Comparison of ENCODE assay signal across 19 mouse cellular contexts in genomic region chr2:118066065-118066770, GRCm38 (mm10). TPM values are rescaled to one million over a fixed set of nuclear protein-coding genes. Genes with fewer than 3 reads are reported as not detected.
DNase-seq lines count a peak whose midpoint lies in the region; ATAC-seq lines count a peak whose summit lies in the region.
"Had no signal": no experiment of that assay in that cellular context is flagged by ENCODE, and none has a peak within 500 bp of the region (broad histone marks: within the 10 kb centered on the region; RNA-seq: fewer than 3 reads in every experiment).

No protein-coding gene starts in this region.

- no peaks in the 10 kb centered on the region for H3K4me1 ChIP-seq in liver, embryonic 15.5 days (replicated peaks)
- H3K4me1 ChIP-seq in midbrain, embryonic 16.5 days (ENCODE audit: control insufficient read depth, insufficient read depth, low read length) = no peaks in the 10 kb centered on the region
- H3K4me1 ChIP-seq: embryonic facial prominence, embryonic 15.5 days; forebrain, embryonic 13.5 days; hindbrain, embryonic 15.5 days had no signal

- WGBS in liver, embryonic 15.5 days (ENCODE audit: insufficient replicate concordance) = 13% methylated on average over 8 of the region's 8 CpGs
- WGBS in midbrain, embryonic 16.5 days = 80% methylated on average over 8 of the region's 8 CpGs

- DNase-seq in 416B (ENCODE audit: low read depth) = peak; percentile 27
- peak; percentile 51 for DNase-seq in R1 (ENCODE audit: low read depth, low spot score)
- peak; percentile 19 for DNase-seq in forelimb bud, embryonic 11.5 days (ENCODE audit: low read depth, low spot score)
- DNase-seq in cerebellum, adult 9-10 months = no peak
- DNase-seq in heart, adult 8-10 months (ENCODE audit: low spot score) = no peak
- DNase-seq in right cerebral cortex, adult 2 months (ENCODE audit: low spot score in 2 of 2) = no peak
- DNase-seq: cerebellum, adult 18-20 months; heart, adult 18-20 months; lung, postnatal 14 days; midbrain, embryonic 14.5 days; right cerebral cortex, adult 18-20 months; thymus, postnatal 14 days had no signal

- no peaks in the 10 kb centered on the region for H3K9me3 ChIP-seq in liver, embryonic 15.5 days (replicated peaks)
- H3K9me3 ChIP-seq in midbrain, embryonic 16.5 days (replicated peaks; ENCODE audit: control insufficient read depth, low read length, poor library complexity, severe bottlenecking) = no peaks in the 10 kb centered on the region
- H3K9me3 ChIP-seq: embryonic facial prominence, embryonic 15.5 days; forebrain, embryonic 13.5 days; hindbrain, embryonic 15.5 days had no signal

- no peak overlapping the region for H3K9ac ChIP-seq in liver, embryonic 15.5 days
- H3K9ac ChIP-seq in midbrain, embryonic 16.5 days (ENCODE audit: low read depth, low read length) = no peak overlapping the region
- H3K9ac ChIP-seq: embryonic facial prominence, embryonic 15.5 days; forebrain, embryonic 13.5 days; hindbrain, embryonic 15.5 days had no signal

- H3K4me2 ChIP-seq in liver, embryonic 15.5 days = no peak overlapping the region
- H3K4me2 ChIP-seq in midbrain, embryonic 16.5 days (ENCODE audit: low read length) = no peak overlapping the region
- H3K4me2 ChIP-seq: embryonic facial prominence, embryonic 15.5 days; forebrain, embryonic 13.5 days; hindbrain, embryonic 15.5 days had no signal

- ATAC-seq in liver, embryonic 15.5 days (ENCODE audit: insufficient read depth) = peak; percentile 40; the same call in 1 of the 2 replicates
- no peak for ATAC-seq in midbrain, embryonic 16.5 days
- ATAC-seq: forebrain, embryonic 13.5 days; intestine, postnatal 0 days had no signal

- H3K4me3 ChIP-seq in liver, embryonic 15.5 days (replicated peaks) = no peak overlapping the region
- H3K4me3 ChIP-seq in midbrain, embryonic 16.5 days (ENCODE audit: low read depth, low read length) = no peak overlapping the region
- H3K4me3 ChIP-seq: embryonic facial prominence, embryonic 15.5 days; forebrain, embryonic 13.5 days; hindbrain, embryonic 15.5 days had no signal

- H3K27me3 ChIP-seq in liver, embryonic 15.5 days = no peaks in the 10 kb centered on the region
- H3K27me3 ChIP-seq in midbrain, embryonic 16.5 days (ENCODE audit: control insufficient read depth, insufficient read depth, low read depth, low read length) = no peaks in the 10 kb centered on the region
- H3K27me3 ChIP-seq: embryonic facial prominence, embryonic 15.5 days; forebrain, embryonic 13.5 days; hindbrain, embryonic 15.5 days had no signal

- no peak overlapping the region for H3K27ac ChIP-seq in liver, embryonic 15.5 days (replicated peaks)
- H3K27ac ChIP-seq in midbrain, embryonic 16.5 days (ENCODE audit: low read length) = no peak overlapping the region
- H3K27ac ChIP-seq: embryonic facial prominence, embryonic 15.5 days; forebrain, embryonic 13.5 days; hindbrain, embryonic 15.5 days had no signal

- no peaks in the 10 kb centered on the region for H3K36me3 ChIP-seq in liver, embryonic 15.5 days (replicated peaks)
- H3K36me3 ChIP-seq in midbrain, embryonic 16.5 days (ENCODE audit: control insufficient read depth, insufficient read depth, low read length) = no peaks in the 10 kb centered on the region
- H3K36me3 ChIP-seq: embryonic facial prominence, embryonic 15.5 days; G1E; hindbrain, embryonic 15.5 days had no signal

RNA-seq across cellular contexts. Expression of gene Thbs1, which starts 45.5 kb away (rescaled TPM):
- polyA plus RNA-seq in liver, embryonic 15.5 days (2015; fragmentation: Nextera tagmentation; extraction: Ambion mirVana) = 26.0 and 29.6 TPM in 2 replicates
- total RNA-seq in heart, adult 8-10 months (2022) = 10 to 100 TPM in 2 of 4 experiments, 1 to 10 TPM in 2; 8.2 to 44.4 (median 9.2) TPM
- polyA plus RNA-seq in midbrain, embryonic 16.5 days (2015; fragmentation: Nextera tagmentation; extraction: Ambion mirVana) = 4.8 and 5.8 TPM in 2 replicates
- total RNA-seq: G1E had no signal

Comparison
In these comparisons a context has a peak if more than half of its experiments do, and no peak if none do; other contexts are left out.
1. DNase-seq: peak in 416B (single experiment), R1 (single experiment) and forelimb bud, embryonic 11.5 days (single experiment); none in cerebellum, adult 9-10 months (single experiment), heart, adult 8-10 months (single experiment) and right cerebral cortex, adult 2 months (0 of 2).